Mouse (Mus musculus) right cerebral cortex, adult 18-20 months (tissue): Measurements from ENCODE around the gene Gm49027.
"Not testable (repeated sequence)": the region's sequence is repeated elsewhere in the genome, so short reads cannot be mapped to it uniquely, and the experiment has no call there.

Experiments used
- DNase-seq: peaks from one replicate; pipeline ENCODE4 v3.0.0; 2022; ENCODE audit warnings: mixed read lengths

Gene Gm49027

DNA sequence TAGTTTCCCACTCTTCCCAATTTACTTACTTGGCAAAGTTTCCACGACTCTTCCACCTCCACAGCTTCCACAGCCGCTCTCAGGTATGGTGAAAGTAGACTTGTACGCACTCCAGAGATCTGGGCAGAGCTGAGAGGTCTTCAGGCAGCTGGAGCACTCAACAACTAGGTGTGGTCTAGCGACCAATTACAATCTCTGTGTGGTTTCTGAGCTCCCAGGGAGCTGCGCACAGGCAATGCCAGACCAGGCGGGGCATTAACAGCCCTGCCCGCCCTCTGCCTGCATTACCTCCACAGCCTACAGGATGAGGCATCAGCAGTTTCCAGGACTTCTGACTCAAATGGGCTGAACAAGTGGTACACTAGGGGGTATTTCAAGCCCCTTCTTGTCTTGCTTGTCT lies at the start of gene Gm49027:
TSS of gene Gm49027 (minus strand) at position 208 of the 400 bp plus-strand sequence.
- DNase-seq: no peak

DNA sequence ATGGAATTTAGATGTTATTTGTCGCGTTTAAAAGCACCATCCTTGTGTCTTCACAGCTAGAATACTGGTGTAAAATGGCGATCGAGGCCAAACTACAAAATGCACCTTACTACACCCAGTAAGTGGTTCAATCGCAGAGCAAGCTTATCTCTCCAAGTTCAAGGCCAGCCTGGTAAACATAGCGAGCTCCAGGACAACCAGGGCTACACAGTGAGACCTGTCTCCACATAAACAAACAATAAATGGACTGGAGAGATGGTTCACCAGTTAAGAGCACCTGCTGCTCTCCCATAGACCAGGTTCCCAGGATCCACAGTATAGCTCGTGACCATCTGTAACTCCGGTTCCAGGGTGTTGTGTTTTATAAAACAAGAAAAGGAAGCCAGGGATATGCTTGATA lies 48.1 kb upstream of the Gm49027 start:
- DNase-seq: no peak

DNA sequence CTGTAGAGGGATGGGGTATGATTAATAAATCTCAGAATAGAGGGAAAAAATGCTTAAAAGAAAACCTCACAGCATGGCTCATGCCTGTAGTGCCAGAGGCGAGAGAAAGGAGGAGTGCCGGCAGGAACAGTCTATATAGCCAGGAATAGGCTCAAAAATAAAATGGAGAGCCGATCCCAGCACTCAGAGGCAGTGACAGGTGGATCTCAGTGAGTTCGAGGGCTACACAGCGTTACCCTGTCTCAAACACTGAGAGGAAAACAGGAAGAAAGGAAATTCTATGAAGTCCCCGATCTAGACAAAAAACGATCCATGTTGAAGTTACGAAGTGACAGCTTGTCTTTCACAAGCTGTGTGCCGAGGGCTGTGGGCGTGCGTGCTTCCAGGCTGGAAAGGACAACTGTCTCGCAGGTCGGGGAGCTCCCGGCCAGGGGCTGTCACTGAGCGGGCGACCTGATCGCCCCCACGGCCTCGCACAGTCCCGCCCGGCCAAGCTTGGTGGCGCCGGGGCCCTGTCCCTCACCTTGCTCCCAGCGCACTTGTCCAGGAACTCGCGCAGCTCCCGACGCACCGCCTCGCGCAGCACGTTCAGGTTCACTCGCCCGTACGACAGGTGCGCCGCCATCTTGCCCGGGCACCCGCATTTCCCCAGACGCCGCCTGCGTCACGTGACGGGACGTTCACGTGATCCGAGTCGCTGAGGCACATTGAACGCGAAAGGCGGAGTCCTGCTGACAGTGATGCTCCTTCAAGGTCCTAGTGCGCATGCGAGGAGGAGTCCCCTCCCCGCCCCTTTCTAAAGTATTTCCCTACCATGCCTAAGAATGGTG lies 47.3 kb upstream of the Gm49027 start, which contains the start of gene Vps33a:
TSS of gene Vps33a (minus strand) at position 682 of the 830 bp plus-strand sequence.
- peak; percentile 98 for DNase-seq

DNA sequence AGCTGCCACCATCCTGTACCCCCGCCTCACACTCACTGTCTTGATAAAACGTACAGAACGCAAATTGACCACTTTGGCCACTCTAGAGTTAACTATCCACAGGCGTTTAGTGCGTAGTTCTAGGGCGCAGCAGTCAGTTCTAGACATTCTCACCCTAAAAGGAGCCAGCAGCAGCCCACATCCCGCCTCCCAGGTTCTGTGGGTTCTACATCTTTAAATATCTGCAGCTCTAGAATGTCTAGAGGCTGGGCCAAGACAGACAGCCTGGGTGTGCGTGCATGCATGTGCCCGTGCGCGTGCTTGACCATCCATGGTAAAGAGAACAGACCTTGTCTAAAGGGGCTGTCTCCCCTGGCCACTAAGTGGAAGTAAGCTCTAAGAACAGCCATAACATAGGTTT lies 35.8 kb upstream of the Gm49027 start:
- peak; percentile 55 for DNase-seq

DNA sequence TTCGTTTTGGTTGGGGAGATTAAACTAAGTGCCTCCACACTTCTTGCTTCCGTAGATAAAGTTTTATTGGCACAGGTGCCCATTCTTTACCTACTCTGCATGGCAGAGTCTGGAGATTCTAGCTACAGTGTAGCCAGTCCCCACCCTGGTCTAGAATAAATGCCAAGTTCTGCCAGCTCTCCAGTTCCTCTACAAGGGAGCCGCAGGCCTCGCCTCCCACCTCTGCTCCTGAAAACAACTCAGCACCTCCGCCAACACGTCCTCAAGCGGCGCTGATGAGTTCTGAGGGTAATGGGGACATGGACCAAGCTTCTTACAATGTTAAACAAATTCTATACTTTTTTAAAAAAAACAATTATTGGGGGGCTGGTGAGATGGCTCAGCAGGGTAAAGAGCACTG lies 34.3 kb upstream of the Gm49027 start:
- DNase-seq: peak; percentile 55

DNA sequence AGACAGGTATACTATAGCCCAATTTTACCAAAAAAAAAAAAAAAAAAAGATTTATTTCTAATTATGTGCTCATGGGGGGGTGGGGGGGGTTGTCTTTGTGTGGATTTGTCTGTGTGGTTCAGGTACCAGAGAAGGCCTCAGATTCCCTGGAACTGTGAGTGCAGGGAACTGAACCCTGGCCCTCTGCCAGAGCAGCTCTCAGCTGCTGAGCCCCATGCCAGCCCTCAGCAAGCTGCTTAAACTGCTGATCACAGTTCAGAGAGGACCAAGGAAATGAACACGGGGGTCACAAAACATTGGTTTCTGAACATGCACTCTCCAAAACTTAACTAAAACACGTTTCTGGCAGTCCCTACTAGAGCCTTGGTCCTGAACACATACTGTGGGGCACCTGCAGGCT lies 31.2 kb upstream of the Gm49027 start:
- peak; percentile 59 for DNase-seq

DNA sequence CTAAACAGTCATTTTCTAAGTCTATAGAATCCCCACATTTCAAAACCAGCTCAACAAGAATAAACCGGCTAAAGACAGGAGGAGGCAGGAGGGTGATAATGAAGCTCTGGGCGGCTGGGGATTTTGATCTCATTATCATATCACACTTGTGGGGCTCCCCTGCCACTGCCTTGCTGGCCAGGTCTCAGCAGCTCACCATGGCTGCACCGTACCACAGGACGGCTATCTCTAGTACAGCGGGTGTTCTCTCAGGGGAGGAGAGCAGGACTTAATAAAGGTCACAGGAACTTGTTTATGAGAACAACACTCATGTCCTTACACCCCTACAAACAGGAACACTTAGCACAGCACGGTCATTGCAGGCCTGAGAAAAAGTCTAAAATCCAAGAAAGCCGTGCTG lies 30.4 kb upstream of the Gm49027 start:
- DNase-seq: no peak

DNA sequence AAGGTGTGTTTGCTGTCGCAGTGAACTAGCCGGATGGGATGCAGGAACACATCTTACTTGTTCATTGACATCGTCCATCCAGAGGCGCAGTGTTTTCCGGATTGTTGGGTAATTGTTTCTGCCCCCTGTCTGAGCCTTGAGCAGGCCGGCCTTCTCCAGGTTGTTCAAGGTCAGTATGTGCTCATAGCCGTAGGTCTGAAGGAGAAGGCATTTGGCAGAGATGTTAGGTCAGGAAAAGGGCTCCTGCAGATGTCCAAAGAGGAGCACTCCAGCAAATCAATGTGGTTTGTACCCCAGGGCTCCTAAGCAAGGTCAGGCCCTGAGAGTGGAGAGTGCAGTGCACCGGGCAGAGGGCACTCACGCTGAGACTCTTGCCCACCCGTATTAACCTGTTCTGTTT lies 8.5 kb upstream of the Gm49027 start:
- DNase-seq: no peak

DNA sequence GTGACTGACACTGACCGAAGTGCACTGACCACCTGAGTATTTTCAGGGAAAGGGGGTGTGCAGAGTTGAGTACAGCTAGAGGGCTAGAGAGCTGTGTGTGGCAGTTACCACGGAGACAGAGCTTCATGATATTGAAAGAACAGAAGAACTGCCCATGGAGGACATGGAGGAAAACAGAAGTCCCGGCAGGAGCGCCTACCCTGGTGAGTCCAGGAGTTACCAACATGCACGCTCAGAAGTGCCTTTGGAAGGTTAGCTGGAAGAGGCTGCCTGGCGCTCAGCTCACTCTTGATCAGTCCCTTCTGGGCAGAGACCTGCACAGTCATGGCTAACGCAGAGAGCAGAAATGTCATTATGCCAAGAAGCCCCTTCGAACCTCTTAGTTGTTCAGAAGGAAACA lies 4.8 kb upstream of the Gm49027 start:
- DNase-seq: peak; percentile 0

DNA sequence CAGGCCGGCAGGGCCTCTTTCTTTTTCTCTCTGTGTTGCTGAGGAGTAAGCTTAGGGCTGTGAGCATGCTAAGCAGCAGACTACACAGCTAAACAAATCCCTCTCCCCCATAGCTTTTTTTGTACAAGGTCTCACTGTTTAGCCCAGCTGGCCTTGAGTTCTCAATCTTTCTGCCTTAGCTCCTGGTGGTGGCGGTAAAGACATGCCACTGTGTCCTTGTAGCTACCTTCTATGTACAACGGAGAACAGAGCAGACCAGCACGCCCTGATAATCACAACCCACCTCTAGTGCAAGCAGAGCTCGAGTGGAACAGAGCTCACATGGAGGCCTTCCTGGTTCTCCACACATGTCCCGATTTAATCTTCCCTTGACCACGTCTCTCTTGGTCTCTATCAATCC lies 3.4 kb upstream of the Gm49027 start:
- DNase-seq: peak; percentile 1

DNA sequence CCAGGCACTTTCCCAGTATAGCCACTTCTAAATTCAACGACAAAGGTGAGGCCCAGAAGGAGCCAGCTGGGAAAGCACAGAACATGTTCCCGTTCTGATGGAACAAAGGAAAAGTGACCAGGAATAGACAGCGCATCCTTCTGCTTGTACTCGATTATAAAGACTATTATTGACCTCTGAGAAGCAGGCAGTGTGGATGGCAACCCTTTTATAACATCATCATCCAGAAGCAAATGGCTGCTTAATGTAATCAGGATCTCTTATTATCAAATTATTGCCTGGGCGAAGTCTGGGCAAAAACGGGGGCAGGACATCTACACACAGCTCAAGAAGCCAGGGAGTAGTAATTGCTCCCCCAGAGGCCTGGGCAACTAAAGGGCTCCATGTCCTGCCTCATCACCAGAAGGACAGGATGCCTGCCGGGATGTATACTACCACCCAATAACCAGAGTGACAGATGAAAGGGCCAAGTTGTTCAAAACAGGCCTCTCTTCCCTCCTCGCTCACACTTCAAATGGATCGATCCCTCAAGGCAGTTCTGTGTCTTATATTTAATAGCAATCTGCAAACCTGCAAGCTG lies 718 bp upstream of the Gm49027 start:
- DNase-seq: no peak

DNA sequence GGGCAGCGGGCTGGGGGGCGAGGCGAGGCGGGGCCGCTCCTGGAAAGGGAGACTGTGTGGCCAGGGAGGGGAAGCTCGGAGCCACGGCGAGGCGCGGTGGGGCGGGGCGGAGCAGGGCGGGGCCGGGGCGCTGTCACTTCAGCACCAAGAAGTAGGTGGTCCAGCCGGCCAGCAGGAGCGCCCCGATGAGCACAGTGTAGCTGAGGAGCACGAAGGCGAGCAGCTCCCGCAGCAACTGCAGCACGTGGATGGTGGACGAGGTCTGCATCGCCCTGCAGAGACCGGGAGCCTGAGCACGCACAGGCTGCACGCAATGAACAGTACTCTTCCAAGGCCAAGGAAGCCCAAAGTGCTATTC lies 916 bp downstream of the Gm49027 start:
- no peak for DNase-seq

DNA sequence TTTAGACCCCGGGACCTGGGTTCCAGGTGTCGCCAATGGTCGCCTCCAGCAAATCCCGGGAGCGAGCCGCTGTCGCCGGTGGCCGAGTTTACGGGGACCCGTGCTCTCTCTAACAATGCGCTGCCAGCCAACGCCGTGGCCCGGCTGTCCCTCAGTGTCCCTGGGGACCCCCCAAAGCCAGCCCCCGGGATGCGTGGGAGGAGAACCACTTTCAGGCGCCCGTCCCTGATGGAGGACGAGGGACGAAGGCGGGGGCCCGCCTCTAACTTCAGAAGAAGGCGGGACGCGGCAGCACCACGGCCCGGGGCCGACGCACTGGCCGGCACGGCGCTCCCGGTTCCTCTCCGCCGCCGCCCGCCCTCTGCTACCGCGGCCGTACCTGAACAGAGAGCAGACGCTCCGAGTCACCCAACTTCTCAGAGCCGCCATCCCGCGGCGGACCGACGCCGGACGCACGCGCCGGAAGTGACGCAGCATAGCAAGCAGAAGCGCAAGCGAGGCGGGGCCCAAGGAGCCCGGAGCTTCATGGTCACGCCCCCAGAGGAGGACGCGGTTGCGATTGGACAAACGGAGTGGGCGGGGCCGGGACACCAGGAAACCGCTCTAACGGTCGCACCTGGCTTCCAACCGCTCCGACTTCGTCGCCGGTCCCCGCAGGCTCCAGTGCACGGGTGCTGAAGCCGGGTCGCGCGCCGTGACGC lies 1.4 kb downstream of the Gm49027 start, which contains the start of gene Diablo:
TSS of gene Diablo (minus strand) at position 485 of the 701 bp plus-strand sequence.
- DNase-seq: peak; percentile 98

DNA sequence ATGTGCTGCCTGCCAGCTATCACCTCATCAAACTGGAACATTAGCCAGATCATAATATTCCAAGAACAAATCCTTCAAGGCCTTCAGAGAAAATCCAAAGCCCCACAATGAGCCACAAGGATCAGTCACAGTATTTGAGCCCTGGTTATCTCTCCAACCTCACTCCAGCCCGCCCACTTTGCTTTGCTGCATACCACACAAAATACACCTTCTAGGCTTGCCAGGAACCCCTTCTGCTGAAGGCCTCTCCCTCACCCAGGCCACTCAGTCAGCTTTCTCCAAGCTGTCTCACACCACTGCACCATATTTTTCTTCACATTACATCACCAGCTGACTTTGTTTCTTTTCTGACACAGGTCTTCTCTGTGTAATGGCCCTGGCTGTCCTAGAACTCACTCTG lies 3.1 kb downstream of the Gm49027 start:
- no peak for DNase-seq

DNA sequence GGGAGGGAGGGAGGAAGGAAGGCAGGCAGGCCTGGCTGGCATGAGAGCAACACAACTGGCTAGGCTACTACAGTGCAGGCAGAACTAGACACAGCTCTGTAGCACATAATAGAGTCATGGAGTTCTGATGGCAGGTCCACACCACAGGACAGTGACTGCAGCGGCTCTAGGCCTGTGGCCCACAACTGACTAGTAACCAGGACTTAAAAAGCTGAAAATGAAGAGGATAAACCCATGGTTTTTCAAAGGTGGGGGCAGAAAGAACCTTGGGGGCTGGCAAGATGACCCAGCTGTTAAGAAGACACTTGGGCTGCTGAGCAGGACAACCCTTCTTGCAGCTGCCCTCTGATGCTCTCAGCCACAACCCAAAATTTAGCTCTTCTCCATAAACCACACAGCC lies 3.7 kb downstream of the Gm49027 start:
- DNase-seq: no peak

DNA sequence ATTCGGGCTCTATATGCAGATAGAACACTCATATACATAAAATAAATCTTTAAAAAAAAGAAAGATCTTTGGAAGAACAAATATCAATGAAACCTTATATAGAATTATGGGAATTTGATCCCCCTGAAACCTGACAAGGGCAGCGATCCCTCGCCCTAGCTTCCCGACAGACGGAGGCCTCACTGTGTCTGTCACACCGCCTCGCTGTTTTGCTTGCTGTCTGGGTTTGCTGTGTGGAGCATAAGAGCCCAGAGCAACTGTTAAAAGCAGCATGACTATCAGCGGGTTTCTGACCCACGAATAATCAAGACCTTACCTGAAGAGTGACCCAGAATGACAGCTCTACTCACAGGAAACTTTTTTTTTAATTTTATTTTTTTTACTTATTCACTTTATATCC lies 4.6 kb downstream of the Gm49027 start:
- DNase-seq: no peak

DNA sequence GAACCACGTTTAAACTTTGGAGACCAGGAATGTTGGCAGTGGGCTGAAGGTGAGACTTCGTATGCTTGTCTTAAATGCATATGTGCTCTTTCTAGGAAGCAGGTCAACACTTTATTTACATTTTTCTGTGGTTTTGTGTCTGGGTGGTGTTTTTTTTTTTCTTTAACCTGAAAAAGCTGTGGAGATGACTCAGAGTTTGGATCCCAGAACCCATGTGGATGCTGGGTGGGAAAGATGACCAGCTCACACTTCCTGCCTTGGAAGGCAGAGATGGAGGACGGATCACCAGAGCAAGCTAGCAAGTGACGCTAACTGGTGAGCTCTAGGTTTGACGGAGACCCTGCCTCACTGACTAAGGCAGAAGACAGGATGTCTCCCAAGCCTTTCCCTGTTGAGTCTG lies 10.4 kb downstream of the Gm49027 start:
- no peak for DNase-seq

DNA sequence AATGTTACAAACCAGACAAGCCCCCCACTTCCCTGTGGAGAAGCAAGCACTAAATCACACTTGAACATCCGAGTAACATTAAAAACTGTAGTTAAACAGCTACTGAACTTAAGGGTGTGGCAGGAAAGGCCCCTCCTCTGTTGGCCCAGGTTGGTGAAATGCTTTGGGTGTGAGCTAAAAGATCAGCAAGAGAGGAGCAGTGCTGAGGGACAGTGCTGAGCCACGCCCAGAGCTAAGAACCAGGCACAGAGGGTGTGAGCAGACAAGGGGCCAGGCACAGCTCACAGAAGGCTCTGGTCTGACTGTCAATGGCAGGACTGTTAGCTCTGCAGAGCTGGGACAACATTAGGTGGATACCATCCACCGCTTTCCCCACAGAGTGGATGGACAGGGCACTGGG lies 13.2 kb downstream of the Gm49027 start:
- DNase-seq: no peak

DNA sequence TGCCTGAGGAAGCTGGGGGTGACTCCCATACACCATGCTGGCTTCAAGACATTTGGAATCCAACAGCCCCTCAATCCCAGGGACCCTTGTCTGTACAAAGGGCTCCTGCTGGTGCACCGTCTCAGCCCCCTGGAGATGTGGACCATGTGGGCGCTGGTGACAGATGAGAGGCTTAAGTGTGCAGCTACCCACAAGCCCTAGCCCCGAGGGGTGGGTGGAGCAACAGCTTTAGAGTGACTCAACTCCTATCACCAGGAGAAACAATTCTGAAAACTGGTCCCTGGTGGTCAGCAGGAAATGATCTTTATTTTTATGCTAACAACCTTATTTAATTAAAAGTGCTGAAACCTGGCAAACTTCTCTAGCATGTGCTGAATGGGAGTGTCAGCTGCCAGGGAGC lies 13.9 kb downstream of the Gm49027 start:
- DNase-seq: not testable (repeated sequence)

DNA sequence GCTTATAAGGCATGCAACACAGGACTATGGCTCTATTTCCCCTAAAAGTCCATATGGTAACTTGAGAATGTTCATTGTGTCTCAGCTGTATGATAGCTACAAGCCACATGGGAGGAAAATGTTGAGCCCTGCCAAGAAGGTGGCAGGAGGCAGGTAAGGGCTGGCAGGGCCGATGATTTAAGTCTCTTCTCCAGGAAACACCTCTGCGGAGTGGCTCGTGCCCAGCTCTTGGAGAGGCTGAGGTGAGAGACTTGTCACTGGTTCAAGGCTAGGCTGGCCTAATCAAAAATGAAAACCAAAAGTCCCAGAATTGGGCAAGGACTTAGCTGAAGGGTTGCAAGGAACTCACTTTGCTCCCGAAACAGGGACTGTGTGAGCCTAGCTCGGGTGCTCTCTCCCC lies 15.1 kb downstream of the Gm49027 start, which contains the start of gene B3gnt4:
TSS of gene B3gnt4 (plus strand) at position 301 of the 400 bp plus-strand sequence.
- no peak for DNase-seq

DNA sequence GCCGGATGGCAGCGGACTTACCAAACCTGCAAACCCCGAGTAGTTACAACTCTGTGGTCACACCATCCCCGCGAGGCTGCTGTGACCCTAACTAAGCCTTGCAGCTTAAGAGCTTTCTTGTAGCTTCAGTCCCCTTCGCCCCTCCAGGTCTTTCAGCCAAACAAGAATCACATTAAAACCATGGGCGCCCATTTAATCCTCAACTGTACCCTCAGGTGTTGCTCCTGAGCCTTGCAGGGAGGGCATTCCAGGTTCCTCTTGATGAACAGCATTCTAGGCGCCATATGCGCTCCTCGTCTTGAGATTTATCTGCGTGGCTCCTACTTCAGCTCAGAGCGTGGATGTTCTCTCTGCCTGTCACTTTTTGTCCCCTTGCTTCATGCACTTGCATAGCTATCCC lies 16.4 kb downstream of the Gm49027 start:
- no peak for DNase-seq

DNA sequence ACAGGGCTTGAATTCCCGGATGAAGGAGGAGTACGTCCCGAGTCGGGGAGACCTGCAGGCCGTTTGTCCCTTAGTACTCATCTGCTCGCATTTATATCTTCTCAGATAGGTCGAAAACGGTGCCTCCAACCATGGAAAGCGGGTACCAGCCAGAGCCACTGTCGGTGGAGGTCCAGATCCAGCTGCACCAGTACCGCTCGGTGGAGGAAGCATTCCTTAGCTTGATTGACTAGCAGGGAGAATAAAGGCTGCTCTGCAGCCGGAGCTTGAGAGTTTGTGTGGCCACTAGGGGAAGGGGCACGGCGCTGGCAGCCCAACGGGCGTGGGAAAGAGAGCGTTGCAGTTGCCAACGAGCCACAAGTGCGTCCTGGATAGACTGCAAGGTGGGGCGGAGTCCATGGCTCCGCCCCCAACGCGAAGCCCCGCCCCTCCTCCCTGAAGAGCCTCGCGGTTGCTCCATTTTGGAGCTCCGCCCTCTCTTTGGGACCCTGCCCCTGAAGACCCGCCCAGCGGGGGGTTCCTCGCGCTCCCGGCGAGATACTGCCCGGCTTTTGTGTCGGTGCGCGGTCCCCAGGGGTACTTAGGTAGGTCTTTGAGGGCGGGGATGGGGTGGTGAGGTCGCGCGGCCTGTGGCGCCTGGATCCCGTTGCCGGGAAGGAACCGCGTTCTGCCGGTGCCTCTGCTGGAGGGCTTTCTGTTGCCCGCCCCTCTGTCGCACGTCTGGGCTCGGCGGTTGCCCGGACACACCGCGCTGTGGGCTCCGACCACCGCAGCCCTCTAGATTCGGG lies 17.2 kb downstream of the Gm49027 start:
- DNase-seq: peak; percentile 79

DNA sequence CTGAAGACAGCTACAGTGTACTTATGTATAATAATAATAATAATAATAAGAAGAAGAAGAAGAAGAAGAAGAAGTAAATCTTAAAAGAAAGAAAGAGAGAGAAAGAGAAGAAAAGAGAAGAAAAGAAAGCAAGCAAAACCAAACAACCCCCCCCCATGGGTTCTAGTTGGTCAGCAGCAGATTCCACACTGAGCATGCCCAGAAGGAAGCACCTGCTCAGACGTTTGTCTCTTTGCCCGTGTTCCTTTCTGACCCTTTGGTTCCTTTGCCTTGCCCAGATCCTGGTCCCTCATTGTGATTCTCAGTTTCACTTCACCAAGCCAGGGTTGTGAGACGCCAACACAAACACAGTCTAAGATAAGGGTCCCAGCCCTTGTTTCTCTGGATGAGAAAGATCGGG lies 23.3 kb downstream of the Gm49027 start:
- no peak for DNase-seq
